Mouse (Mus musculus) lung, embryonic 15.5 days (tissue): ENCODE data around the gene Crp. TPM values are rescaled to one million over a fixed set of nuclear protein-coding genes. Genes with fewer than 3 reads are reported as not detected.

ENCODE experiments used
- ATAC-seq: fragments of 200-750 bp; cut with Nextera tagmentation; 2 replicates; pipeline ENCODE4 v1.8.0; 2017; ENCODE audit warnings: moderate number of reproducible peaks, borderline replicate concordance; ENCODE audit not compliant: low FRiP score, low TSS enrichment; ENCODE audit errors: extremely low read depth
- H3K27ac ChIP-seq: fragments of 300-500 bp; sonication (generic); 2 replicates; pipeline ENCODE4 v1.5.1; 2015; ENCODE audit warnings: moderate library complexity, mild to moderate bottlenecking, inconsistent platforms
- H3K27me3 ChIP-seq: fragments of 300-500 bp; sonication (generic); 2 replicates; pipeline ENCODE4 v1.6.1; 2015; ENCODE audit warnings: inconsistent platforms
- H3K36me3 ChIP-seq: fragments of 300-500 bp; sonication (generic); 2 replicates; pipeline ENCODE4 v1.6.1; 2015; ENCODE audit warnings: inconsistent platforms
- H3K4me1 ChIP-seq: fragments of 300-500 bp; sonication (generic); 2 replicates; pipeline ENCODE4 v1.6.1; 2015; ENCODE audit warnings: inconsistent platforms
- H3K4me2 ChIP-seq: fragments of 300-500 bp; sonication (generic); 2 replicates; pipeline ENCODE4 v1.6.1; 2015; ENCODE audit warnings: inconsistent platforms, mild to moderate bottlenecking, moderate library complexity
- H3K4me3 ChIP-seq: fragments of 300-500 bp; sonication (generic); 2 replicates; pipeline ENCODE4 v1.5.1; 2015; ENCODE audit warnings: mild to moderate bottlenecking, inconsistent platforms
- H3K9ac ChIP-seq: fragments of 300-500 bp; sonication (generic); 2 replicates; pipeline ENCODE4 v1.6.1; 2015; ENCODE audit warnings: inconsistent platforms
- H3K9me3 ChIP-seq: fragments of 300-500 bp; sonication (generic); 2 replicates; pipeline ENCODE4 v1.6.1; 2016; ENCODE audit warnings: inconsistent platforms
- WGBS: fragments of 180-500 bp; shearing (Covaris S2); methylation state at CpG from one replicate; pipeline ENCODE4 v1.1.7; 2015; 5-methylcytosine and 5-hydroxymethylcytosine counted together
- polyA plus RNA-seq: library from polyadenylated mRNA; unstranded; fragments of >200 nt; fragmentation: Nextera tagmentation; extraction: Ambion mirVana; gene quantifications from 2 replicates; pipeline ENCODE4 v1.2.1, GENCODE M21; 2015

Gene Crp
- 0.09 and 0.30 TPM in 2 replicates for polyA plus RNA-seq

GRCm38 (mm10) chr1:172697844-172698243, at the start of gene Crp:
Gene Crp, plus strand, starts transcription at chr1:172698055.
- Histone ChIP-seq H3K4me1 (no peaks in the 10 kb centered on the region), H3K9ac (no peak within 1 kb of the TSS), H3K27me3 (no peaks in the 10 kb centered on the region), H3K4me2 (no peak within 1 kb of the TSS), H3K4me3 (no peak within 1 kb of the TSS), H3K36me3 (no peaks in the 10 kb centered on the region), H3K9me3 (no peaks in the 10 kb centered on the region), H3K27ac (no peak within 1 kb of the TSS)
- no peak for ATAC-seq
- WGBS: 53% methylated on average over 4 of the region's 4 CpGs

GRCm38 (mm10) chr1:172649396-172649795, 48.5 kb upstream of the Crp start:
- no peak overlapping the region for H3K27ac ChIP-seq
- WGBS: 72% methylated on average over 9 of the region's 9 CpGs

GRCm38 (mm10) chr1:172650519-172651287, 47.2 kb upstream of the Crp start:
- Histone ChIP-seq H3K4me3 (no peak overlapping the region), H3K4me2 (no peak overlapping the region), H3K9me3 (no peaks in the 10 kb centered on the region), H3K36me3 (no peaks in the 10 kb centered on the region), H3K27me3 (no peaks in the 10 kb centered on the region), H3K9ac (no peak overlapping the region), H3K27ac (no peak overlapping the region), H3K4me1 (no peaks in the 10 kb centered on the region)
- ATAC-seq: no peak
- 54% methylated on average over 8 of the region's 8 CpGs for WGBS

More at GRCm38 (mm10) chr1:172649396-172649795, 48.5 kb upstream of the Crp start:
- no peak overlapping the region for H3K4me3 ChIP-seq
- H3K4me1 ChIP-seq: no peaks in the 10 kb centered on the region
- no peak for ATAC-seq
- H3K36me3 ChIP-seq: no peaks in the 10 kb centered on the region
- H3K27me3 ChIP-seq: no peaks in the 10 kb centered on the region
- no peak overlapping the region for H3K9ac ChIP-seq
- no peaks in the 10 kb centered on the region for H3K9me3 ChIP-seq
- no peak overlapping the region for H3K4me2 ChIP-seq

GRCm38 (mm10) chr1:172651288-172651987, 46.4 kb upstream of the Crp start:
- Histone ChIP-seq H3K9me3 (no peaks in the 10 kb centered on the region), H3K4me2 (no peak overlapping the region), H3K27ac (no peak overlapping the region), H3K4me1 (no peaks in the 10 kb centered on the region), H3K9ac (no peak overlapping the region), H3K4me3 (no peak overlapping the region), H3K36me3 (no peaks in the 10 kb centered on the region), H3K27me3 (no peaks in the 10 kb centered on the region)
- ATAC-seq: no peak
- 56% methylated on average over 10 of the region's 10 CpGs for WGBS

GRCm38 (mm10) chr1:172652040-172652662, 45.7 kb upstream of the Crp start:
- Histone ChIP-seq H3K4me3 (no peak overlapping the region), H3K36me3 (no peaks in the 10 kb centered on the region), H3K9me3 (no peaks in the 10 kb centered on the region), H3K27me3 (no peaks in the 10 kb centered on the region), H3K9ac (no peak overlapping the region), H3K4me2 (no peak overlapping the region), H3K4me1 (no peaks in the 10 kb centered on the region), H3K27ac (no peak overlapping the region)
- 38% methylated on average over 18 of the region's 18 CpGs for WGBS
- no peak for ATAC-seq

- Histone ChIP-seq H3K9ac (no peak overlapping the region), H3K9me3 (no peaks in the 10 kb centered on the region), H3K4me3 (no peak overlapping the region), H3K27ac (no peak overlapping the region), H3K36me3 (no peaks in the 10 kb centered on the region), H3K4me1 (no peaks in the 10 kb centered on the region), H3K4me2 (no peak overlapping the region), H3K27me3 (no peaks in the 10 kb centered on the region)
- no peak for ATAC-seq
- 67% methylated on average over 6 of the region's 6 CpGs for WGBS
Observed at GRCm38 (mm10) chr1:172653900-172654299, 44.0 kb upstream of the Crp start.

GRCm38 (mm10) chr1:172657266-172657665, 40.6 kb upstream of the Crp start:
- WGBS: 79% methylated on average over 3 of the region's 3 CpGs
- H3K9me3 ChIP-seq: no peaks in the 10 kb centered on the region
- no peaks in the 10 kb centered on the region for H3K27me3 ChIP-seq
- H3K27ac ChIP-seq: no peak overlapping the region
- H3K4me3 ChIP-seq: no peak overlapping the region
- H3K9ac ChIP-seq: no peak overlapping the region
- no peaks in the 10 kb centered on the region for H3K4me1 ChIP-seq
- ATAC-seq: no peak
- no peaks in the 10 kb centered on the region for H3K36me3 ChIP-seq
- H3K4me2 ChIP-seq: no peak overlapping the region

- H3K27me3 ChIP-seq: no peaks in the 10 kb centered on the region
- H3K9ac ChIP-seq: no peak overlapping the region
- WGBS: 66% methylated on average over 8 of the region's 8 CpGs
- no peaks in the 10 kb centered on the region for H3K36me3 ChIP-seq
- no peaks in the 10 kb centered on the region for H3K4me1 ChIP-seq
- H3K4me2 ChIP-seq: no peak overlapping the region
- no peak overlapping the region for H3K27ac ChIP-seq
- no peak for ATAC-seq
- H3K9me3 ChIP-seq: no peaks in the 10 kb centered on the region
- H3K4me3 ChIP-seq: no peak overlapping the region
Observed at GRCm38 (mm10) chr1:172659688-172660087, 38.2 kb upstream of the Crp start.

GRCm38 (mm10) chr1:172665457-172665856, 32.4 kb upstream of the Crp start:
- Histone ChIP-seq H3K4me2 (no peak overlapping the region), H3K9me3 (no peaks in the 10 kb centered on the region), H3K27me3 (no peaks in the 10 kb centered on the region), H3K4me1 (no peaks in the 10 kb centered on the region), H3K9ac (no peak overlapping the region), H3K36me3 (no peaks in the 10 kb centered on the region), H3K4me3 (no peak overlapping the region), H3K27ac (no peak overlapping the region)
- WGBS: 57% methylated on average over 2 of the region's 2 CpGs
- ATAC-seq: no peak

GRCm38 (mm10) chr1:172667597-172667996, 30.3 kb upstream of the Crp start:
- no peaks in the 10 kb centered on the region for H3K9me3 ChIP-seq
- ATAC-seq: no peak
- H3K4me1 ChIP-seq: no peaks in the 10 kb centered on the region
- no peaks in the 10 kb centered on the region for H3K36me3 ChIP-seq
- no peak overlapping the region for H3K4me2 ChIP-seq
- 70% methylated on average over 6 of the region's 6 CpGs for whole genome bisulfite sequencing
- no peak overlapping the region for H3K27ac ChIP-seq
- H3K4me3 ChIP-seq: no peak overlapping the region
- no peaks in the 10 kb centered on the region for H3K27me3 ChIP-seq
- H3K9ac ChIP-seq: no peak overlapping the region

- Histone ChIP-seq H3K36me3 (no peaks in the 10 kb centered on the region), H3K27me3 (no peaks in the 10 kb centered on the region), H3K27ac (no peak overlapping the region), H3K4me1 (no peaks in the 10 kb centered on the region), H3K4me2 (no peak overlapping the region), H3K4me3 (no peak overlapping the region), H3K9me3 (no peaks in the 10 kb centered on the region), H3K9ac (no peak overlapping the region)
- no peak for ATAC-seq
- 69% methylated on average over 1 of the region's 1 CpGs for WGBS
Observed at GRCm38 (mm10) chr1:172670716-172671115, 27.1 kb upstream of the Crp start.

GRCm38 (mm10) chr1:172680742-172681141, 17.1 kb upstream of the Crp start:
- 80% methylated on average over 4 of the region's 4 CpGs for WGBS
- Histone ChIP-seq H3K36me3 (no peaks in the 10 kb centered on the region), H3K9ac (no peak overlapping the region), H3K9me3 (no peaks in the 10 kb centered on the region), H3K4me1 (no peaks in the 10 kb centered on the region), H3K27me3 (no peaks in the 10 kb centered on the region), H3K4me3 (no peak overlapping the region), H3K27ac (no peak overlapping the region), H3K4me2 (no peak overlapping the region)
- no peak for ATAC-seq
